Mouse (Mus musculus): ENCODE measurements around the gene Gm20489. TPM values are rescaled to one million over a fixed set of nuclear protein-coding genes. Genes with fewer than 3 reads are reported as not detected.
A peak's percentile ranks its signal among the peaks of the same experiment; 100 is the strongest.

Gene Gm20489
- polyA plus RNA-seq, 1 experiment from 2014 or later, result not detected

- peak; percentile 59 for ATAC-seq (ENCODE audit: extremely low read depth, insufficient number of reproducible peaks, low FRiP score, low TSS enrichment)
- no peak overlapping the region for H3K9ac ChIP-seq
- 0 out of 2 replicates have a peak, but pooled peaks cover 3% of the 10 kb centered on the region for H3K4me1 ChIP-seq
- H3K27ac ChIP-seq (replicated peaks), result peak overlapping the region; percentile 48; the same call in 1 of the 2 replicates
- H3K36me3 ChIP-seq, result peaks cover 96% of the 10 kb centered on the region
- WGBS, result 48% methylated on average over 3 of the region's 3 CpGs
- H3K27me3 ChIP-seq (replicated peaks), result no peaks in the 10 kb centered on the region
- H3K4me3 ChIP-seq, result no peak overlapping the region
- no peaks in the 10 kb centered on the region for H3K9me3 ChIP-seq
- H3K4me2 ChIP-seq, result no peak overlapping the region; the same call in 1 of the 2 replicates
These were observed 18.7 kb upstream of the Gm20489 start for GRCm38 (mm10) chrX:101287543-101287942.

DNA sequence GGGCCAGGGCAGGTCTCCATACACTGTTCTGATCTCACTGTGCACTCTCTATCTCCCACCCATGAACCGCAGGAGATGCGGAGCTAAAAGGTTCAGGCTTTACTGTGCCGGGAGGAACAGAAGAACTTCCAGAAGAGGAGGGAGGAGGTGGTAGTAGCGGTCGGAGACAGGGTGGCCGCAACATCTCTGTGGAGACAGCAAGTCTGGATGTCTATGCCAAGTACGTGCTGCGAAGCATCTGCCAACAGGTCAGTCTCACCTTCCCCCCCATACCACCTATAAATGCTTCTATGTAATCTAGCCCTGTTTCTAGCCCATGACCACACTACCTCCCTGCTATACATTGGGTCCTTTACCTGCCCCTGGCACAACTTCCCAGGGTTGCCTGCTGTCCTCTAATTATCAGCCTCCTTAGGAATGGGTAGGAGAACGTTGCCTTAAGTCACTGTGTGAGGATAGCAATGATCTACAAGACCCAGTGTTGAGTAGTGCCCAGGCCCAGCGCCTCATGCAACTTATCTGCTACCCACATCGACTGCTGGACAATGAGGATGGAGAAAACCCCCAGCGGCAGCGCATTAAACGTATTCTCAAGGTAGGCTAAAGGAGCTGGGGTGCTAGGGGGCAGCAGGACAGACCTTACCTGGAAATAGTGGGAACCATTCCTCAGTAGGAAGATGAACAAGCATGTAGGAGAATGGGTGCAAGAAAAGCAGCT lies 17.3 kb upstream of the Gm20489 start:
- peaks cover 96% of the 10 kb centered on the region for H3K36me3 ChIP-seq
- H3K9ac ChIP-seq, result no peak overlapping the region
- no peak overlapping the region for H3K4me3 ChIP-seq
- 0 out of 2 replicates have a peak, but pooled peaks cover 3% of the 10 kb centered on the region for H3K4me1 ChIP-seq
- H3K27me3 ChIP-seq (replicated peaks), result no peaks in the 10 kb centered on the region
- no peak for ATAC-seq (ENCODE audit: extremely low read depth, insufficient number of reproducible peaks, low FRiP score, low TSS enrichment)
- no peak overlapping the region for H3K27ac ChIP-seq (replicated peaks)
- WGBS, result 86% methylated on average over 14 of the region's 14 CpGs
- no peak overlapping the region for H3K4me2 ChIP-seq
- no peaks in the 10 kb centered on the region for H3K9me3 ChIP-seq

GRCm38 (mm10) chrX:101285534-101285933 lies 16.7 kb upstream of the Gm20489 start:
- 25% methylated on average over 6 of the region's 6 CpGs for WGBS
- Histone ChIP-seq H3K4me3 (no peak overlapping the region), H3K9me3 (no peaks in the 10 kb centered on the region), H3K9ac (no peak overlapping the region), H3K4me2 (no peak overlapping the region), H3K27me3 (replicated peaks) (no peaks in the 10 kb centered on the region), H3K4me1 (0 out of 2 replicates have a peak, but pooled peaks cover 3% of the 10 kb centered on the region), H3K27ac (replicated peaks) (no peak overlapping the region), H3K36me3 (peaks cover 96% of the 10 kb centered on the region)
- no peak for ATAC-seq (ENCODE audit: extremely low read depth, insufficient number of reproducible peaks, low FRiP score, low TSS enrichment)

DNA sequence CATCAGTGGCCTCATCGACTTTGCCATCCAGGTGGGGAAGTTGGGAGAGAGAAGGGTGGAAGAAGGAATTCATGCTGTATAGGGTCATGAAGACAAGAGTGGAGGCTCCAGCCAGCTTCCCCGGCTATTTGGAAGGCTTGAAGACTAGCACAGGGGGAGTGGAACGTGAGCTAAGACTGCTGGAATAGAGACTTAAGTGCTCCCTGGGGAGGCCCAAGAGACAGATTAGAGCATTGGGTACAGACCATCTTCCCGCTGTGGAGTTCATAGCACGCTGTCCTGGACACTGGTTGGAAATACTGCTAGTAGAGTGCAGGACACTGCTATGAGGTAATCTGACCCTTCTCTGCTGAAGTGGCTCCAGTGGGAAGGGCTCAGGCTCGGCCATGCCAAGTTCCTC lies 14.0 kb upstream of the Gm20489 start:
- Histone ChIP-seq H3K27me3 (replicated peaks) (no peaks in the 10 kb centered on the region), H3K9ac (no peak overlapping the region), H3K36me3 (peaks cover 93% of the 10 kb centered on the region), H3K4me2 (no peak overlapping the region), H3K4me1 (0 out of 2 replicates have a peak, but pooled peaks cover 3% of the 10 kb centered on the region), H3K27ac (replicated peaks) (no peak overlapping the region), H3K9me3 (no peaks in the 10 kb centered on the region), H3K4me3 (no peak overlapping the region)
- ATAC-seq (ENCODE audit: extremely low read depth, insufficient number of reproducible peaks, low FRiP score, low TSS enrichment), result no peak
- WGBS, result 81% methylated on average over 6 of the region's 6 CpGs

DNA sequence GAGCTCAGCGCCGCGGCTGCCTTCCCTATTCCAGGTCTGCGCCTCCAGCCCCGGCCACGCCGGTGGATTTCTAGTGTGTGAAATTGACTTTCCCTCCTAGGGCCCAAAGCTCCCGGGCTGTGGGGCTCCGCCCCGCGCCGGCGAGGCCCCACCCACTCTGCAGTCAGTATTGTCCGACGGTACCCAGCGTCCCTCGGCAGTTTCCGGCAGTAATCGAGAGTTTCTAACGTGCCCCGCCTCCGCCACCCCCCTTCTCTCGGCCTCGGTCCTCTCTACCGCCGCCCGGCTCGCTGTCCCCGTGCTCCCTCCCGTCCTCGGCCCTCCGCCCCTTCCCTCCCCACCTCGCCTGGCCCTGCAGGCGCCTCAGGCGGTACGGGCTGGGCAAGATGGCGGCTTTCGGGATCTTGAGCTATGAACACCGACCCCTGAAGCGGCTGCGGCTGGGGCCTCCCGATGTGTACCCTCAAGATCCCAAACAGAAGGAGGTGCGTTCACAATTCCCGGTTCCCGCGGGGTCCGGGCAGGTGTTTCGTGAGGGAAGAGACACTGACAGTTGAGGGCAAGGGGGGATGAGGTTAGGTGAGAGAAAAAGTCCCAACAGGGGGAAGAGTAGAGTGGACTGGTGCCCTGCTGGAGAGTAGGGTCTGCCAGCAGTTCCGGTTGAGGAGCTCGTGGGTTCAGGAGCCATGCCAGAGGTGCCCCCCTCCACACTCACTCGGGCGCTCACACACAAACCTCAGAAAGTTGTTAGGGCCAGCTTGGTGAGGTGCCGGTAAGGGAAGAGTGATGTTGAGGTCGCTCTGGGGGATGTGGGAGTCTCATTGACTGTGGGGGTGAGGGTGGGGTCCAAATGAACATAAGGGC lies 5.3 kb upstream of the Gm20489 start, which contains the start of gene Med12:
TSS of gene Med12 (plus strand) at position 156 of the 864 bp plus-strand sequence.
- peaks cover 11% of the 10 kb centered on the region for H3K4me1 ChIP-seq
- peaks cover 30% of the 10 kb centered on the region for H3K36me3 ChIP-seq
- H3K4me3 ChIP-seq, result peak within 1 kb of the TSS; percentile 67
- H3K9ac ChIP-seq, result peak within 1 kb of the TSS; percentile 86
- peak within 1 kb of the TSS; percentile 85 for H3K27ac ChIP-seq (replicated peaks)
- H3K9me3 ChIP-seq, result no peaks in the 10 kb centered on the region
- H3K27me3 ChIP-seq (replicated peaks), result peaks cover 14% of the 10 kb centered on the region; the same call in 1 of the 2 replicates
- H3K4me2 ChIP-seq, result peak within 1 kb of the TSS; percentile 68
- ATAC-seq (ENCODE audit: extremely low read depth, insufficient number of reproducible peaks, low FRiP score, low TSS enrichment), result peak; percentile 95
- 9% methylated on average over 49 of the region's 54 CpGs for WGBS

DNA sequence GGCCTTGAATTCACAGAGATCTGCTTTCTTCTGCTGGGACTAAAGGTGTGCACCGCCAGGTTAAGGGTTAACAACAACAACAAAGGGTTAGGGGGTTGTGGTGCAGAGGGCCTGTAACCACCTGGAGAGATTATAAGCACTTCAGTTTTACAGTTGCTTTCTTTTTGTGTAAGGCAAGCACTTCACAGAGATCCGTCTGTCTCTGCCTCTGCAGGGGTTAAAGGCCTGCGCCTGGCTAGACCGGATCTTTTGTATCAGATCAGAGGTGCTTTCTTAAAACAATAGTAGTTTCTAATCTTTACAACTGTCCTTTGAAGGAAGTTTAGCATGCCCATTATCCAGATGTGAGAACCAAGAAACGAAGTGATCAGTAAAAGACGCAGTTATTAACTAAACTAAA lies 4.6 kb upstream of the Gm20489 start:
- H3K4me2 ChIP-seq, result peak overlapping the region; percentile 68
- H3K9ac ChIP-seq, result peak overlapping the region; percentile 71
- peaks cover 23% of the 10 kb centered on the region for H3K36me3 ChIP-seq
- H3K4me1 ChIP-seq, result peaks cover 11% of the 10 kb centered on the region
- 32% methylated on average over 6 of the region's 6 CpGs for WGBS
- peak overlapping the region; percentile 61; the same call in 1 of the 2 replicates for H3K27ac ChIP-seq (replicated peaks)
- no peaks in the 10 kb centered on the region for H3K9me3 ChIP-seq
- H3K4me3 ChIP-seq, result peak overlapping the region; percentile 67
- H3K27me3 ChIP-seq (replicated peaks), result peaks cover 14% of the 10 kb centered on the region
- no peak for ATAC-seq (ENCODE audit: extremely low read depth, insufficient number of reproducible peaks, low FRiP score, low TSS enrichment)

DNA sequence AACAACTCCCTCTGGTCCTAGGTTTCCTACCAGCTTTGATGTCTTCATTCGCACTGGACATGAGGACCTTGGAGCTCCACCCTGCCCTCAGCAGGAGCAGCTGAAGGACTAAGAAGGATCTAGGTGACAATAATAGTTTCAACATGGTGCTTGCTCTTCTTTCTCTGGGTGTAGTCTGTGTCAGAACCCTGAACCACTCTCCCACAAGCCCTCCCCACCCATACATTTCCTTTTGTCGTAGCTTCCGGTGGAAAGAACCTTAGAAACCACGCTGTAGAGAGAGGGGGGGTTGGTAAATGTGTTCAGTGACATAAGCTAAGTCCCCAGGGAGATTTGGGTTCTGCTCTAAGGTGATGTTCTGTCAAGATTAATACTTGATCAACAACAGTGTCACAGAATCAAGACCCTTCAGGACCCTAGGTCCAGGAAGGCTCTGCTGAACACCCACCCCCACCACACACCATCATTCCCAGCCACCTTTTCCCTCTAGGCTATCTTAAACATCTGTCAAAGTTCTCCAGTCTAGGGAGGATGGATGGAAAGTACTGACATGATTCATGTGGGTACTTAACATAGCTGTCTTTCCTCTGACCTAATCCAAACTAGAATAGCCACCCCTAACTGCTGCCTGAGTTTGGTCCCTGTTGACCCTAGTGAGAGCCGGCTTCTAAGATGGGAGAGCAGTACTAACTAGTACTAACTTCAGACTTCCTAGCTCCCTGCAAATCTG lies 633 bp downstream of the Gm20489 start, which contains the start of gene Il2rg:
TSS of gene Il2rg (minus strand) at position 231 of the 730 bp plus-strand sequence.
- no peak within 1 kb of the TSS for H3K9ac ChIP-seq
- peaks cover 9% of the 10 kb centered on the region for H3K27me3 ChIP-seq (replicated peaks)
- H3K4me2 ChIP-seq, result peak within 1 kb of the TSS; percentile 35
- no peak for ATAC-seq (ENCODE audit: extremely low read depth, insufficient number of reproducible peaks, low FRiP score, low TSS enrichment)
- no peak within 1 kb of the TSS for H3K27ac ChIP-seq (replicated peaks)
- H3K9me3 ChIP-seq, result no peaks in the 10 kb centered on the region
- H3K36me3 ChIP-seq, result no peaks in the 10 kb centered on the region
- peaks cover 9% of the 10 kb centered on the region for H3K4me1 ChIP-seq
- WGBS, result 41% methylated on average over 5 of the region's 5 CpGs
- H3K4me3 ChIP-seq, result peak within 1 kb of the TSS; percentile 14

DNA sequence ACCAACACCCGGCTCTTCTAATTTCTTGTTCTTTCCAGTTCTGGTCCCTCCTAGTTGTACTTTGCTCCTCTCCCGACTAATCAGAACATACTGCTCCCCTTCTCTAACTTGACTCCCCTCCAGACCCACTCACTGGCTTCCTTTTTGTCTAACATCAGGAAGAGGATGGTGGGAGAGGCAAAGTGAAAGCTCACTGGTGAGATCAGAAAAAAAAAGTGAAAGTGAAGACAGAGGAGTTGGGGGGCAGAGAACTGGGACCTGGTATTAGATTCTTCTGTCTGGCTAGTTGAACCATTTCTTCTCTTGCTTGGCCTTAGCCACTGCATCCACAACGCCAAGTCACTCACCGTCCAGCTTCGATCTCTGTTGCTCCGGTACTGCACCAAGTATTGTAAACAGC lies 2.2 kb downstream of the Gm20489 start:
- no peak for ATAC-seq (ENCODE audit: extremely low read depth, insufficient number of reproducible peaks, low FRiP score, low TSS enrichment)
- WGBS, result 91% methylated on average over 6 of the region's 6 CpGs
- no peak overlapping the region for H3K4me3 ChIP-seq
- H3K9me3 ChIP-seq, result no peaks in the 10 kb centered on the region
- H3K4me2 ChIP-seq, result no peak overlapping the region
- H3K36me3 ChIP-seq, result no peaks in the 10 kb centered on the region
- no peak overlapping the region for H3K27ac ChIP-seq (replicated peaks)
- peaks cover 9% of the 10 kb centered on the region for H3K4me1 ChIP-seq
- H3K9ac ChIP-seq, result no peak overlapping the region
- no peaks in the 10 kb centered on the region; the same call in none of the 2 replicates for H3K27me3 ChIP-seq (replicated peaks)

DNA sequence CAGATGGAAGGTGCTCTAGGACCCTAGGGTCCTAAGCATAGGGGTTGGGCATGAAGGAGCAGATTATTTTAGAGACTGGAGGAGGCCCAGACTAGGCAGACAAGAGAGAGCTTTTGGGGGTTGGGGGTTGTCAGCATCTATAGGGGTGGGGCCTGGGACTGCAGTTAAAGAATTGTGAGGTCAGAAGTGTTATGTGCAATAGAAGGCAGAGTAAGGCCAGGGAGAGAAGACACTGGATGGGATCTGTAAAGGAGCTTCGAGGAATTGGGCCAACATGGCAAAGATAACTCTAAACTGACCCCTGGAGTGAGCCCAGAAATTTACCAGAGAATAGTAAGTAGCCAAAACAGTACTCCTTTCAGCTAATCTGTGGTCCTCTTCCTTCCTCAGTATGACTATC lies 4.9 kb downstream of the Gm20489 start, which contains the start of gene Gm614:
TSS of gene Gm614 (minus strand) at position 101 of the 400 bp plus-strand sequence.
- no peak for ATAC-seq (ENCODE audit: extremely low read depth, insufficient number of reproducible peaks, low FRiP score, low TSS enrichment)
- Histone ChIP-seq H3K27me3 (replicated peaks) (no peaks in the 10 kb centered on the region; the same call in none of the 2 replicates), H3K9ac (no peak within 1 kb of the TSS), H3K4me1 (peaks cover 23% of the 10 kb centered on the region), H3K27ac (replicated peaks) (no peak within 1 kb of the TSS), H3K36me3 (peaks cover 2% of the 10 kb centered on the region), H3K9me3 (no peaks in the 10 kb centered on the region), H3K4me3 (no peak within 1 kb of the TSS), H3K4me2 (no peak within 1 kb of the TSS)
- 63% methylated on average over 1 of the region's 1 CpGs for WGBS

GRCm38 (mm10) chrX:101260441-101261325 lies 8.1 kb downstream of the Gm20489 start:
- 18% methylated on average over 13 of the region's 13 CpGs for WGBS

More at GRCm38 (mm10) chrX:101260441-101261325, 8.1 kb downstream of the Gm20489 start:
- peak overlapping the region; percentile 76 for H3K27ac ChIP-seq (replicated peaks)
- peaks cover 23% of the 10 kb centered on the region for H3K4me1 ChIP-seq
- peak overlapping the region; percentile 27 for H3K4me2 ChIP-seq
- peak overlapping the region; percentile 56; the same call in 1 of the 2 replicates for H3K9ac ChIP-seq
- H3K9me3 ChIP-seq, result no peaks in the 10 kb centered on the region
- no peak overlapping the region for H3K4me3 ChIP-seq
- peaks cover 11% of the 10 kb centered on the region for H3K36me3 ChIP-seq
- H3K27me3 ChIP-seq (replicated peaks), result peaks cover under 1% of the 10 kb centered on the region; the same call in 1 of the 2 replicates
- no peak; the same call in 1 of the 2 replicates for ATAC-seq (ENCODE audit: extremely low read depth, insufficient number of reproducible peaks, low FRiP score, low TSS enrichment)

Measured in heart, embryonic 13.5 days (tissue).